Mouse (Mus musculus) stomach, postnatal 0 days (tissue): ENCODE data around the gene Capn9. TPM values are rescaled to one million over a fixed set of nuclear protein-coding genes. Genes with fewer than 3 reads are reported as not detected.
A peak's percentile ranks its signal among the peaks of the same experiment; 100 is the strongest.

ENCODE experiments used
- ATAC-seq: fragments of 200-750 bp; cut with Nextera tagmentation; 2 replicates; pipeline ENCODE4 v1.8.0; 2017; ENCODE audit not compliant: low FRiP score, low TSS enrichment
- DNase-seq: peaks from one replicate; pipeline ENCODE4 v3.0.0-alpha.2; 2016; ENCODE audit warnings: low spot score
- H3K27ac ChIP-seq: fragments of 300-500 bp; sonication (generic); replicated peaks from 2 replicates; pipeline ENCODE4 v1.5.1; 2014; ENCODE audit warnings: mild to moderate bottlenecking, control low read depth
- H3K27me3 ChIP-seq: fragments of 300-500 bp; sonication (generic); 2 replicates; pipeline ENCODE4 v1.6.1; 2014; ENCODE audit warnings: low read length; ENCODE audit not compliant: control insufficient read depth, insufficient read depth
- H3K36me3 ChIP-seq: fragments of 300-500 bp; sonication (generic); 2 replicates; pipeline ENCODE4 v1.6.1; 2014; ENCODE audit warnings: low read length, mixed read lengths; ENCODE audit not compliant: control insufficient read depth, insufficient read depth
- H3K4me1 ChIP-seq: fragments of 300-500 bp; sonication (generic); replicated peaks from 2 replicates; pipeline ENCODE4 v1.6.1; 2014; ENCODE audit warnings: antibody characterized with exemption; ENCODE audit not compliant: control insufficient read depth, insufficient read depth
- H3K4me2 ChIP-seq: fragments of 300-500 bp; sonication (generic); replicated peaks from 2 replicates; pipeline ENCODE4 v1.6.1; 2014; ENCODE audit warnings: low read depth, mild to moderate bottlenecking, control low read depth, moderate library complexity
- H3K4me3 ChIP-seq: fragments of 300-500 bp; sonication (generic); 2 replicates; pipeline ENCODE4 v1.5.1; 2014; ENCODE audit warnings: low read depth, low read length, control low read depth
- H3K9ac ChIP-seq: fragments of 300-500 bp; sonication (generic); 2 replicates; pipeline ENCODE4 v1.6.1; 2014; ENCODE audit warnings: mild to moderate bottlenecking, low read length, control low read depth, mixed read lengths
- H3K9me3 ChIP-seq: fragments of 300-500 bp; sonication (generic); 2 replicates; pipeline ENCODE4 v1.6.1; 2016; ENCODE audit warnings: low read length; ENCODE audit not compliant: control insufficient read depth
- CTCF ChIP-seq: IDR thresholded peaks from 2 replicates; pipeline ENCODE4 v1.5.1; 2016; ENCODE audit warnings: antibody characterized with exemption, low read depth, mild to moderate bottlenecking, moderate library complexity
- EP300 ChIP-seq: optimal IDR thresholded peaks from 2 replicates; pipeline ENCODE3; 2016; ENCODE audit warnings: antibody characterized with exemption
- WGBS: fragments of 180-500 bp; shearing (Covaris S2); extraction: QIAGEN DNeasy Blood & Tissue Kit; methylation state at CpG from one replicate; pipeline ENCODE4 v1.1.7; 2014; 5-methylcytosine and 5-hydroxymethylcytosine counted together
- polyA plus RNA-seq: library from polyadenylated mRNA; unstranded; fragments of >200 nt; fragmentation: Nextera tagmentation; extraction: Ambion mirVana; gene quantifications from 2 replicates; pipeline ENCODE4 v1.2.1, GENCODE M21; 2015

Gene Capn9
- polyA plus RNA-seq, 1 experiment from 2014 or later: 12.8 TPM

DNA sequence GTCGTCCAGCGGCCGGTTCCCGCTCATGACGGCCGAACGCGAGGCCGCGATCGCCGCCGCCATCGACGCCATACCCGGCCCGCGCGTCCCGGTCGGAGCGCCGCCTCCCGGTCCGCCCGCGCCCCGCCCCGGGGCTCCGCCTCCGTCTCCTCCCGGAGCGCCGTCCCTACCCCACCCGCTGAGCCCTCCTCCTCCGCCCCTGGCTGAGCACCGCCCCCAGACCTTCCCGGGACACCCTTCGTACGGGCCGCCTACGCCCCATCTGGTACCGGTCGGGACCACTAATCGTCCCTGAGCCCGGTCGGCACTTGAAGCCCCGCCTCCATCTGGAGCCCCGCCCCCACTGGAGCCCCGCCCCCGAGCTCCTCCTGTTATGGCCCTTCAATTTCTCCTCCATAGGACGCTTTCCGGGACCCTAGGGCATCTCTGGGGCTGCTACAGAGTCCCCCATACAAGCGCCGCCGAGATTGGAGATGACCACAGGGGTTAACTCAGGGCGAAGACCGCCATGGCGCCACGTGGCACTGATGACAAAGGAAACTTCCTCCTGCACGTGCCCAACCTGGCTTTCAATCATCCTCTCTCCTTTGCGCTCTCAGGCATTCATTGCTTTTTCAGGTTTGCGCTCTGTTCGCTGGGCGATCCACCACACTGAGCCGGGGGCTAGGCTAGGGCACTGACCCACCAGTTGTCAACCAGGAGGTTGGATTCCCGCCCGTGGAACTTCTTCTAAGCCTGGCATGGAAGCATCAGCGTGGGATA is 87.4 kb downstream of the Capn9 start, which contains the start of gene 2310022B05Rik:
TSS of gene 2310022B05Rik (minus strand) at position 258 of the 762 bp plus-strand sequence.
- no peaks in the 10 kb centered on the region for H3K9me3 ChIP-seq
- peak; percentile 18; the same call in 1 of the 2 replicates for TF ChIP-seq CTCF
- TF ChIP-seq EP300: no peak
- DNase-seq (peak; percentile 93), ATAC-seq (peak; percentile 95)
- peak within 1 kb of the TSS; percentile 77 for H3K4me2 ChIP-seq
- 1% methylated on average over 61 of the region's 69 CpGs for WGBS
- peak within 1 kb of the TSS; percentile 93 for H3K27ac ChIP-seq
- peak within 1 kb of the TSS; percentile 94 for H3K9ac ChIP-seq
- H3K4me3 ChIP-seq: peak within 1 kb of the TSS; percentile 86
- H3K36me3 ChIP-seq: no peaks in the 10 kb centered on the region
- peaks cover 11% of the 10 kb centered on the region for H3K4me1 ChIP-seq
- H3K27me3 ChIP-seq: no peaks in the 10 kb centered on the region

- H3K4me3 ChIP-seq: peak overlapping the region; percentile 86; the same call in 1 of the 2 replicates
- DNase-seq: no peak
- H3K9ac ChIP-seq: peak overlapping the region; percentile 94; the same call in 1 of the 2 replicates
Measured at GRCm38 (mm10) chr8:124663874-124664230, 87.9 kb downstream of the Capn9 start.

DNA sequence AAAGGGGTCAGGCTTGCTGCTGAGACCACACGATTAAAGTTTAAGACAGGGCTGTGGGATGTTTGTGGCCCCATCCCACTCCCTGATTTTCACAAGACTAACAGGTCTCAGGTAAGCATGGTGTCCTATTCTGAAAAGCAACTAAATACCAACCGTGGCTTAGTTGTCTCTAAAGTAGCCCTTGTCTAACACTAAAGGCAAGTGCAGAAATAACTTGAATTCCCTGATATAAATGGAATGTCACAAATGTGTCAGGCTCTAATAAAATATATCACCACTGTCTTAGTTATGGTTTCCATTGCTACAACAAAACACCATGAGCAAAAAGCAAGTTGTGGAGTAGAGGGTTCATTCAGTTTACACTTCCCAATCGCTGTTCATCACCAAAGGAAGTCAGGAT is 88.5 kb downstream of the Capn9 start:
- TF ChIP-seq CTCF (no peak), EP300 (no peak)
- H3K9me3 ChIP-seq: no peaks in the 10 kb centered on the region
- whole genome bisulfite sequencing: 54% methylated on average over 3 of the region's 3 CpGs
- H3K9ac ChIP-seq: no peak overlapping the region
- H3K4me3 ChIP-seq: no peak overlapping the region
- peak overlapping the region; percentile 59; the same call in 1 of the 2 replicates for H3K27ac ChIP-seq
- no peaks in the 10 kb centered on the region for H3K36me3 ChIP-seq
- no peak overlapping the region for H3K4me2 ChIP-seq
- no peak for DNase-seq
- ATAC-seq: no peak
- H3K27me3 ChIP-seq: no peaks in the 10 kb centered on the region
- H3K4me1 ChIP-seq: peaks cover 7% of the 10 kb centered on the region

More at GRCm38 (mm10) chr8:124663874-124664230, 87.9 kb downstream of the Capn9 start:
- Histone ChIP-seq H3K4me1 (peaks cover 8% of the 10 kb centered on the region), H3K4me2 (peak overlapping the region; percentile 77), H3K9me3 (no peaks in the 10 kb centered on the region), H3K27ac (peak overlapping the region; percentile 93), H3K27me3 (no peaks in the 10 kb centered on the region), H3K36me3 (no peaks in the 10 kb centered on the region)
- no peak for ATAC-seq
- 45% methylated on average over 4 of the region's 4 CpGs for WGBS
- TF ChIP-seq CTCF: no peak
- no peak for TF ChIP-seq EP300

Other genes with a start within 250 kb of the Capn9 start
- gene Pgbd5, start 136.5 kb upstream of the Capn9 start, polyA plus RNA-seq: 1.9 and 2.0 TPM in 2 replicates
- gene Cog2, start 55.3 kb upstream of the Capn9 start, polyA plus RNA-seq: 23.3 and 24.9 TPM in 2 replicates
- 42.8 and 44.5 TPM in 2 replicates for gene Agt, start 6.4 kb upstream of the Capn9 start, polyA plus RNA-seq
- gene 2310022B05Rik, start 87.3 kb downstream of the Capn9 start, polyA plus RNA-seq: 17.9 and 20.0 TPM in 2 replicates
- gene Ttc13, start 145.9 kb downstream of the Capn9 start, polyA plus RNA-seq: 18.7 and 19.7 TPM in 2 replicates
- gene Arv1, start 146.0 kb downstream of the Capn9 start, polyA plus RNA-seq: 11.0 and 11.2 TPM in 2 replicates
- gene Fam89a, start 175.7 kb downstream of the Capn9 start, polyA plus RNA-seq: 12.5 and 13.0 TPM in 2 replicates
- gene Trim67, start 217.0 kb downstream of the Capn9 start, polyA plus RNA-seq: 0.23 and 0.33 TPM in 2 replicates